Mouse (Mus musculus) kidney, postnatal 25 days (tissue): ENCODE measurements around the gene Lman1l.
A peak's percentile ranks its signal among the peaks of the same experiment; 100 is the strongest.

ENCODE experiments used
- DNase-seq, 2 experiments: peaks; one replicate each; pipeline ENCODE4 v3.0.0; 2021; ENCODE audit warnings: mixed read lengths in 2 of 2

Lman1l gene

DNA sequence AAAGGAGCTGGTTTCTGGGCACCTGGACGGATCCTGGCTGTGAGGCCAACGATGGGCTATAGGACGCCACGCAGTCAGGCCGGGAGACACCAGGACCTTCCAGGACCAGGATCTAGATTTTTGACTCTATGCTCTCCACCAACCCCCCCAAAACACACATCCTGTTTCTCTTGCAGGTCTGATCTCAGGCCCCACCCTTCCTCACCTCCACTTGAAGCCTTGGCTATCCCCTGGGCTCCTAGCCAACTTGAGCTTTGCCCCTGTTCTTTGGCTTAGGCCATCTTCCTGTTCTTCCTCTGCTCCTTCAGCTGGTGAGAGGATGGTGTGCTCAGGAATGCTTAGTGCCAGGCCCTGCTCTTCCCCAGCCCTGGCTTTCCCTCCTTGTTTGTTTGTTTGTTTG, at the start of gene Lman1l:
Gene Lman1l, minus strand, starts transcription at position 101 of the 400 bp plus-strand sequence.
- no peak for DNase-seq

DNA sequence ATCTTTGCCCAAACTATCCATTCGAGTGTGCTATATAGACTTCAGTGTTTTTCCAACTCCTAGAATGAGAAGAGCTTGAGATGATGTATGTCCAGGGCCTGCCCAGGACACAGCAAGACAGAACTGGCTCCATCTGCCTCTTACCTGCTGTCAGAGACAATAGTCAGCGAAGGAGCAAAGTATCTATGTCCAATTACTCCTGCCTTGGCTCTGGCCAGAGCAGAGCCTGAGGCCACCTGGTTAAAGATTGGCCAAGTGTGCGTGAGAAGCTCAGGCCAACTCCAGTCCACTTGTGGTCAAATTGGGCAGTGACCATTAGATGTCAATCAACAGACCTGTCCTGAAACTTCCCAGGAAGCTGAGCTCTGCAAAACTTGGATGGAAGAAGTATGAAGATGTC, 49.0 kb upstream of the Lman1l start:
- peak; percentile 83 to 93 for DNase-seq

DNA sequence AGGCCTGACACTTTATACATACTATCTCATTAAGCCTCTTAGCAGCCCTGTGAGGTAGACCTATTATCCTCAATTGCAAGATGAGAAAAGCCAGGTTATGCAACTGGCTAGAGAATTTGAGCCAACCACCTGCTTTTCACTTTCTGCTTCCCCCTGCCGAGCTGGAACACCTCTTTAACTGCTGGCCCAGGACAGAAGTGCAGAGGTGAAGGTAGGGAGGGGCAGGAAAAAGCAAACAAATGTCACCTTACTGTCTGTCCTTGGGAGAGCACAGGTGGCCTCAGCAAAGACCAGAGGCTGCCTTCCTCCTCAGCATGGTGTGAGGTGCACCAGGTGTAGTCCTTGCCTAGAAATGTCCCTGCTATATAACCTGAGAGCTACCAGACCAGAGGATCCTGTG, 47.7 kb upstream of the Lman1l start:
- DNase-seq = peak; percentile 16 to 68

DNA sequence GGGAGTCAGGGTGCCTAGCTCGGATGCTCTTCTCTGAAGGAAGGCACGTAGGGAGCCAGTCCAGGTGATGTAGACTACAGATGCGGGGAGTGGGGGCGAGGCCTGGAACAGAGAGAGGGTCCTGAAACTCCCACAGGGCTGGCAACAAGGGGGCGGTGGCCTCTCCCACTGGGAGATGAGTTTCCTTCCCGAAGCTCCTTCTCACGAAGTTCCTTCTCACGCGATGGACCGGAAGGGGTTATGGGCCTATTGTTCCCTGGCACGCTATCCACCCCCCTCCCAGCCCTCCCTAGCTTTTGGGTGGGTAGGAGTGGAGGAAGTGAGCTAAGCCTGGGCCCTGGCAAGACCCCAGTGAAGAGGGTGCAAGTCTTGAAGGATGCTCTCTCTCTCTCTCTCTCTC, 47.2 kb upstream of the Lman1l start:
- peak in 1 of 2 experiments; percentile 49 for DNase-seq

DNA sequence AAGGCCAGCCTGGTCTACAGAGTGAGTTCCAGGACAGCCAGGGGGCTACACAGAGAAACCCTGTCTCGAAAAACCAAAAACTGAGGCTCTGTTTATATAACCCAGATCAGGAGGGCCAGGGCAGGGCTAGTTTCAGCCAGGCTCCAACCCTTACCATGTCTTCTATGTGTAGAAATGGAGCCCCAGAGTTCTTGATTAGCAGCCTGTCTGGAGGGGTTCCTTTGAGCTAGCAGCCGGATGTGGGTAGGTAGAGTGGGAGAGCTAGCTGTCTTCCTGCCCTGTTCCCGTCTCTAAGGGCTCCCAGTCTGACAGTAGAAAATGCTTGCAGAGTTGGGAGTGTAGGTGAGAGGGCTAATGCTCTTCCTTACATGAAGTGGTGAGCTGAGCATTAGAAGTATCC, 46.6 kb upstream of the Lman1l start:
- no peak for DNase-seq

DNA sequence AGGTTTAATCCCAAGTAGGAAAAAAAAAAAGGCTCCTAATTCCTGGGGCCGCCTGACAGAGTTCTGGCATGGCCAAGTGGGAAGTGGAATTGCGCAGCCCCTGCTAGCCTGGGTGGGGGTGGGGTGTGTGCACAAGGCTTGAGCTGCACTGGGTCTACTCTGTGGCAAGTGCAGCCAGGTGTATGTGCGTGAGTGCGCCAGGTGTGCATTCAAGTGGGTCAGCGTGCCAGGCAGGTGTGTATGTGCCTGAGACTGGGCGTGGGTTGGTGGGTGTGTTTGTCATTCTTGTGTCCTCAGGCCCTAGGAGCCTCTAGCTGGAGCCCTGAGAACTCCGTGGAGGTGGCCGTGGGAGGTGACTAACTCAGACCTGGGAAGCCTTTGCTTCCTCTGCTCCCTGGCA, 46.0 kb upstream of the Lman1l start:
- DNase-seq = no peak

DNA sequence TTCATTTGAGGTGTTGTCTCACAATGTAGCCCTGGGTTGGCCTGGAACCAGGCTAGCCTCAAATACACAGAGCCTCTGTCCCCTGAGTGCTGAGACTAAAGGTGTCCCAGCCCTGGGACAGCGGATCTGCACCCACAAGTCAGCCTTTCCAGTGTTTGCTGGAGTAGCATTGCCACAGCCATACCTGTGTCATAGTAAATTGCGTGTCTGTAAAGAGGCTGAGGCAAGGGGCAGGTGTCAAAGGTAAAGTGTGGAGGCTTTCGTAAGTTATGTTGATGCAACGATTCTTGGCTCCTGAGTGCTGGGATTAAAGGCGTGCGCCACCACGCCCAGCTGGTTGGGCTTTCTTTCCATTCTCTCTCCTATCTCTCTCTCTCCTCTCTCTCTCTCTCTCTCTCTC, 44.0 kb upstream of the Lman1l start:
- no peak for DNase-seq

DNA sequence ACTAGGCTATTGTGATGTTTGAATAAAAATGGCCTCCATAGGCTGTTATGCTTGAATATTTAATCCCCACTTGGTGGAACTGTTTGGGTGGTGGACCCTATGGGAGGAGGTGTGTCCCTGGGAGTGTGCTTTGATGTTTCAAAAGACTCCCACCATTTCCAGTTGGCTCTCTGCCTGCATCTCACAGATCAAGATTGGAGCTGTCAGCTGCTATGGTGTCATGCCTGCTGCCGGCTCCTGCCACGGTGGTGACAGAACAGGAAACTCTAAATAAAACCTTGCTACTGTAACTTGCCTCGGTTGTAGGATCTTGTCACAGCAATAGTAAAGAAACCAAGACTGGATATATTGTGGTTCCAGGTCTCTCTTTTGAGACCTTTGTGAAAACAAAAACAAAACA, 41.0 kb upstream of the Lman1l start:
- DNase-seq = no peak

DNA sequence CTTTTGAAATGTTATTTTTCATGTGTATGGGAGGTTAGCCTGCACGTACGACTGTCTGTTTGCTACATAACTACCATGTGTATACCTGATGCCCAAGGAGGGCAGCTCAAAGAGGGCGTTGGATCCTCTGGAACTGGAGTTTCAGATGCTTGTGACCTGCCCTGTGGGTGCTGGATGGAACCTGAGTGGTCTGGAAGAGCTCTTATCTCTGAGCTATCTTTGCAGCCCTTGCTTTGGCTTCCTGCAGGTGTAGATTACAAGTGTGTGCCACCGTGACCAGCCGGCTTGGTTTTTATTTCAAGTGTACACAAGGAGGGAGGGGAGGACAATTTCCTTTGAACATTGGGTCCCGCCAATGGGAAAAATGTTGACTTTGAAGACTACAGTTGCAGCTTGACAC, 39.9 kb upstream of the Lman1l start:
- DNase-seq = no peak

DNA sequence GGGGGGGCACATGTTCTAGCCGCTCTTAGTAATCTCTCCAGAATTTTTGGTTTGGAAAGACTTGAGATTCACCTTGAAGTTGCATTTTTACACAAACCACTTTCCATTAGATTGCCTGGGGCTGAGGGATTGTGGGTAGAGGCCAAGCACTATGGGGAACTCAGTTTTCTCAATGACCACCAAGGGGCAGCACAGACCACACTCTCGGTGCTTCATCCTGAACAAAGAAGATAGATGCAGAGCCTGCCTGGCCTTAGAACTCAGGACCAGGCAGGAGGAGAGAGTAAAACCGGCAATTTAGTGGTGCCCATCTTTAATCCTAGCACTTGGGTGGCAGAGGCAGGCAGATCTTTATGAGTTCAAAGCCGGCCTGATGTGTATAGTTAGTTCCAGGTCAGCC, 39.2 kb upstream of the Lman1l start:
- peak; percentile 85 to 87 for DNase-seq

DNA sequence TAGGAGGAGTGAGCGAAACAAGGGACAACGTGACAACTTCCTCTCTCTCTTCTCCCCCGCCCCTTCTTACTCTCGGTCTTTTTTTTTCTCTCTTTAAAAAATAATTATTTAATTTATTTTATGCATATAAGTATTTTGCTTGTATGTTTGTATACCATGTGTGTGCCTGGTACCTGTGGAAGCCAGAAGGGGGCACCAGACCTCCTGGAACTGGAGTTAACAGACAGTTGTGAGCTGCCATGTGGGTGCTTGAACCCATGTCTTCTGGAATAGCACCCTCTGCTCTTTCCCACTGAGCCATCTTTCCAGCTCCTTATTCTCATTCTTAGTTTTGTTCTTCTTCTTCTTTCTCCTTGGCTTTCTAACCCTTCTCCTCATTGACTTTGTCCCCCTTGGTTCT, 38.4 kb upstream of the Lman1l start:
- DNase-seq = no peak

DNA sequence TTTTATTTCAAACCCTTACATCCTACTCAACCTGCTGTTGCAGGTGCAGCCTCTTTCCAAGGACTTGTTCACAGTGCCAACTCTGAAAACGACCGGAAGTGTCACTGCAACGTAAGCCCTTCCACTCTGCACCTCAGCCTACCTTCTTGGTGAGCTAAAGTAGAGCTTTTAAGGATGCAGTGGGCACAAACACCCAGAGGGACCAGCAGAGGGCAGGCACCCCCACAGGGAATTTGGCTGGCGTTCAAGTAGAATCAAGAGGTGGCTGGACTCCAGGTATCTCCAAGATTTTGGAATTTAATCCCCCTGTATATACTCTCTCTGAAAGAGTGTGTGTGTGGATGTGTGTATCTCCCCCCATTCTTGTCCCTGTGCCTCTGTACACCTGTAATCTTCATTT, 37.3 kb upstream of the Lman1l start:
- peak in 1 of 2 experiments; percentile 24 for DNase-seq

DNA sequence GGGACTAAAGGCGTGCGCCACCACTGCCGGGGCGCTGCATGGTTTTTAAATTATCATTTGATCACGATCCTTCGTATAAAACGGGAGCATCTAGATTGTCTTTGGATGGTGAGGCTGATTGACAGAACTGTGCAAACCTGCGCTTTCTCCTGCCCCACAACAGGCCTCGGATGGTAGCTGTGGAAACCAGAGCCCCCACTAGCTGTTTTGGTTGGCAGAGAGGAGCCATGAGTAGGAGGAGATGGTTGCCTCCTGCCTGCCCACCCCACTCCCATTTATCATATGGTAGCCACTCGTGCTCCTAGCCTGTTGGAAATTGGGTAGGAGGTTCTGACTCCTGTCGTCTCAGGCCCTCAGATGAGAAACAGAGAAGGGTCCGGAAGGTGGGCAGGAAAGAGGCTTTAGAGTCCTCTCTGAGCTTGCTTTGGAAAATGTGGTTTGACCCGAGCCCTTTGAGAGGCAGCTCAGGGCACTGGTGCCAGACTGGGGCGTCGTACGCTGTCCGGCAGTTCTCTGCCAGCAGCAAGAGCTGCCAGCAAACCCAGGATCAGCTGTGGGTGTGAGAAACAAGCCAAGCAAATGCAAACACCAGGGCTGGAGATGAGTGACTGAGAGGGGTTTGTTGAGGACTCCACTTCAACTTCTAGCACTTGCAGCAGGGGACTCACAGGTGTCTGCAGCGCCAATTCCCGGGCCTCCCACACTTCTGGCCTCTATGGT, 36.2 kb upstream of the Lman1l start:
- no peak for DNase-seq

DNA sequence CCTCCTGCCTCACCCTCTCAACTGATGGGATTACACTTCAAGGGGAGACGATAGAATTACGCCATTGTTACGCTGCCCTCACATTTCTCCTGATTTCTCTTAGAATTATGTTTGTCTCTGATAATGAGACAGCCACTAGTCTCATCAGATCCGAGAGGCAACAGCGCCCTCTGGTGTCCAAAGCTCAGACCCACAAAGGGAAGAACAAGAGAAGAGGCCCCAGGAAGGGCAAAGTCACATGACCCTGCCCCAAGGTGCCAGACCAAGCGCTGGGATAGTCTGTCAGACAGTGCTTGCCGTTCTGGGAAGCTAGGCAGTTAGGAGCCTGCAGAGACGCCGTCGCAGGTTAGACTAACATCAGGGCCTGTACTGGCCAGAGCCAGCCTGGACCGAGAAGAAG, 35.2 kb upstream of the Lman1l start:
- DNase-seq = peak; percentile 93 to 98

DNA sequence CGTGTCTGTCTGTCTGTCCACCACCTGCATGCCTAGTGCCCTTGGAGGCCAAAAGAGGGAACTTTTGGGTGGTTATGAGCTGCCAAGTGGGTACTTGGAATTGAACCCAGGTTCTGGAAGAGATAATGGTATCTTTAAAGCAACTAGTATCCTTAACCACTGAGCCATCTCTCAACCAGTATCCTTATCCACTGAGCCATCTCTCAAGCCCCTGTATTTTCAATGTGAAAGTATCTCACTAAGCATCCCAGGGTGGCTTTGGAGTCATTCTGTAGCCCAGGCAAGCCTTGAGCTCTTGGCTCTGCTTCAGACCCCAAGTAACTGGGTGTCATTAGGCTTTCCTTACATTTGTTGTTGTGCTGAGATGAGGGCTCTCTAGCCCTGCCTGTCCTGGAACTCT, 34.4 kb upstream of the Lman1l start:
- no peak for DNase-seq

DNA sequence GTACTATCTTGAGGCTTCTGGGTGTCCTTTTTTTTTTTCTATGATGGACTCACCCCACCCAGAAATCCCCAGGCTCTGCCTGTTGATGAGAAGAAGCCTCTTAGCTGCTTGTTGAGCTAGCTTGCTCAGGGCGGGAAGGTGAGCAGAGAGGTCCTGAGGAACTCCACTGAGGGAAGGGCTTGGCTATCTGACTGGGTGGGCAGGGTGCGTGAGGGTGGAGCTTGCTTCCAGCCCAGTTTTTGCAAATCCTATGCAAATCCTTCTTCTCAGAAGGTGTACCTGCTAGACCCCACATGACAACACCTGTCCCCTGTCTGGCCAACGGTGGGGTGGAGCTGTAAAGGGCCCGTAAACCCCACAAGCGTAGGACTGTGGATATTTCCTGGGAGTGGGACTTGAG, 32.7 kb upstream of the Lman1l start, which contains the start of gene Csk:
Gene Csk, minus strand, starts transcription at position 349 of the 400 bp plus-strand sequence.
- no peak for DNase-seq

DNA sequence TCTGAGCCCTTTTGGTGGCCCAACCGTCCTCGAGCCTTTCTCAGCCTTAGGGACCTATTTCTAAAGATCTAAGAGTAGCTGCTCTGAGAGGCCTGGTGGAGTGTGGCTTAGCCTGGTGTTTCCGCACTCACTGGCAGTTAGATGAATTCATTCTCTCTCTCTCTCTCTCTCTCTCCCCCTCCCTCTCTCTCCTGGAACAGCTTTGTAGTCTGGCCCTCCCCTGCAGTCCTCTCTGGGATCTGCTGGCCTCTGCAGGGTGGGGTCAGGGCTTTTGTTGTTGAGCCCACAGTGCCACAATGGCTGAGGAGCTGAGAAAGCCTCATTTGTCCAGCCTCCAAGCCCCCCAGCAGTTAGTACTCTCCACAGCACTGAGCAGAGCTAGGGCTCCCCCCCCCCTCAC, 32.3 kb upstream of the Lman1l start:
- DNase-seq = no peak

DNA sequence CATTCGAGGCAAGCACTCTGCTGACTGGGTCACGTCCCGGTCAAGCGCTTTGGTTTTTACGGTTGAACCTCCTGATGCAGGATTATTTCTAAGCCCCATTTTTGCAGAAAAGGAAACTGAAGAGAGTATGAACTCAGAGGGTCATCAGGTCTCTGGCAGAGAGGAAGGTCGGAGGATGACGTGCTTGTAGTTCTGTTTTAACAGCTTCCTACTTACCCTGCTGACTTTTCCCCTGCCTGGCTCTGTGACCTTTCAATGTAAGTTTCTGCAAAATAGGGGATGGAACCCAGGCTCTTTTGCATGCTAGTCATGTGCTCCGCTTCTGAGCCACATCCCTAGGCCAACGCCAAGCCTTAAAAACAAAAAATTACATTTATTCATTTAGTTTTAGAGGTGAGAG, 31.8 kb upstream of the Lman1l start:
- DNase-seq = no peak

DNA sequence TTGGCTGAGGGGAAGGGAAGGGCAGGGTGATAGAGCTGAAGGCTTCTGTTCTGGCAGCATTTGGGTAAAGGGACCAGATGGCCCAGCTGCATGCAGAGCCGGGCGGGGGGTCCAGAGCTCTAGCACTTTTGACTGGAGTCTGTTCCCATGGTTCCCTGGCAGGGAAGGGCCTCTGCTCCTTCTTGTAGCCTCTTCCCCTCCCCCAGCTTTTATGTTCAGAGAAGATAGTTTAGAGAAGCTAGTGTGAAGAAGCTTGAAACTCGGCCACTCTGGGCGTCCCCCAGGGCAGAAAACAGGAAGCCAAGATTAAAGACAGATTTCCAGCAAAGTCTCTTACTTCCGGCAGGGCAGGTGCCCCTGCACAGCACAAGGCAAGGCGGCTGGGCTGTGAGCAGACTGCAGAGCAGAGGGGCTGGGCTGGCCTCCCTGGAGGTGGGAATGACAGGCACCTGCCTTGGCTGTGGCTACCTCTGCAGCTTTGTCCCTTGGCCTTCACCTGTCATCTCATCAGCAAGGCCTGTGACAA, 30.3 kb upstream of the Lman1l start:
- no peak for DNase-seq

DNA sequence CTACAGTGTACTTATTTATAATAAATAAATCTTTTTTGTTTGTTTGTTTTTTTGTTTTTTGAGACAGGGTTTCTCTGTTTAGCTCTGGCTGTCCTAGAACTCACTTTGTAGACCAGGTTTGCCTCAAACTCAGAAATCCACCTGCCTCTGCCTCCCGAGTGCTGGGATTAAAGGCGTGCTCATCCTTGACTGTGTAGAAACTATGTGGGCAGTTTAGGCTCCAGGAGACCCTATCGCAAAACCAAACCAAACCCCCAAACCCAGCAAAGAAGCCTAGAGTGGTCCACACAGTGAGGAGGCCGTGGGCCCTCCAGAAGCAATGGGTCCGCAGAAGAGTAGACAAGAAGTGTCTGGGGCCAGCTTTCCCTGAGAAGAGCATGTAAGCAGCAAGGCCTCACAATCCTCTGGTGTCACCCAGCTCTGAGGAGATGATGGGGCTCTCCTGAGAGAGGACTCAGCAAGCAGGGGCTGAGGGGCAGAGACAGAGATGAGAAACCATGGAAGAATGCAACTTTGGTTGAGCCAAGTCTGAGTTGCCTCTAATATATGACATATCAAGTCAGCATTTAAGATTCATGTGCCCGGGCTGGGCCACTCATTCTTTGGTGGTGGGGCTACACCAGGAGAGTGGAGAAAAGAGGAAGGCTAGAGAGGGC, 29.7 kb upstream of the Lman1l start:
- DNase-seq = no peak

DNA sequence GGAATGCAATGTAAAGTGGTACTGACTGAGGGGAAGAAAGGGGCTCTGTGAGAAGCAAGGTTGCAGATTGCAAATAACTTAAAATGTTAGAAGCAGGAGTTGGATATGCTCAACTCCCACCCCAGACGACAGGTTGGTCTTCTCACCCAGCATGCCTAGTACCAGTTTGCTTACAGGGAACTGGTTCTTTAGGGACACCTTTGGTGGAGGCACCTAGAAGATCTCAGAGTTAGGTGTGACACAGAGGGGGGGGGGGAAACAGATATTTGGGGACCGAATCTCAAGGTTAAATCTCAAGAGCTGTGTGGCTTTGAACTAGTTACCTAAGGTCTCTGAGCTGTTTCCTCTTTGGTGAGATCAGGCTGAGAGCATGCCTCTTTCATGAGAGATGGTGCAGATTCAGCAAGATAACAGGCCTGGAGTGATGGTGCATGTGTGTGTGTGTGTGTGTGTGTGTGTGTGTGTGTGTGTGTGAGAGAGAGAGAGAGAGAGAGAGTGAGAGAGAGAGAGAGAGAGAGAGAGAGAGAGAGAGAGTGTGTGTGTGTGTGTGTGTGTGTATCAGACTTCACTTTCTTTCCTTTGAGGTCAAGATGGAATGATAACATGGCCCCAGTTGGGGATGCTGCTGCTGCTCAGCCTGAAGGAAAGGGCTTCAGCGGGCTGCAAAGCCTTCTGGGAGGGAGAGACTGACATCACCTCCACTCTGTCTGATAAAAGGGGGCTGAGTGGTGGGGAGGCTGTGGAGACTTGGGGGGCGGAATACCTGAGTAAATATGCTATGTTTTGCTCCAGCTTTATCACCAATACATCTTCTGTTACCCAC, 26.9 kb upstream of the Lman1l start:
- DNase-seq = no peak

DNA sequence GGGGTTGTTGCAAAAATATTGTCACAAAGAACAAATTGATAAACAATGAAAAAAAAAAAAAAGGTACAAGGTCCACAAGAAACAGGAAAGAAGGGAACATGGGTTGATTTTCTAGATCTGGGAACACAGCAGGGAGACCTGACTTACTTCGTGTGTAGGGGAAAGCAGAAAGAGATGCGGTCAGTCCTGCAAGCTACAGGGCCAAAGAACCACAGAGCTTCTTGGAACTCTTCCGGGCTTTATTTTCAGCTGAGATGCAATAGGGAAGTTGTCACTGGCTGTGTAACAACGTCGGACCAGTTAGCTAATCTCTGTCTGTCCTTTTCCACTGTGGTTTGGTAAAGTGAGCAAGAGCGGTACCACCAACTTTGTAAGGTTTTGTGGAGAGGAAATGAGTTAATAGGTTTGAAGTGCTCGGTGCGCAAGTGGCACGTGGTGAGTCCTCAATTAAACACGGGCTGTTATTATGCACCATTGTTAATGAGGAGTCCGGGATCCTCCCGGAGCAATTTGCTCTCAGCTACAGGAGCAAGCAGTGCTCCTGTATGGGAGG, 26.1 kb upstream of the Lman1l start:
- no peak for DNase-seq
